Mouse (Mus musculus) cerebellum, postnatal 36 days (tissue): ENCODE results near the gene Gm19426.
"Not testable (repeated sequence)": the region's sequence is repeated elsewhere in the genome, so short reads cannot be mapped to it uniquely, and the experiment has no call there.

ENCODE experiments used
- DNase-seq, 2 experiments: peaks; one replicate each; pipeline ENCODE4 v3.0.0; 2021 to 2022; ENCODE audit warnings: mixed read lengths in 2 of 2

Gm19426 gene

GRCm38 (mm10) chr2:84744126-84744525 is 671 bp upstream of the Gm19426 start:
- no peak for DNase-seq

- DNase-seq = peak; percentile 12 to 19
Observed at GRCm38 (mm10) chr2:84742451-84743283, 788 bp downstream of the Gm19426 start.

- peak in 1 of 2 experiments; percentile 13 for DNase-seq
Observed at GRCm38 (mm10) chr2:84741841-84742450, 1.5 kb downstream of the Gm19426 start.

- DNase-seq = no peak
Observed at GRCm38 (mm10) chr2:84740608-84741333, 2.7 kb downstream of the Gm19426 start.

- DNase-seq = peak in 1 of 2 experiments; percentile 19
Observed at GRCm38 (mm10) chr2:84738271-84738911, 5.1 kb downstream of the Gm19426 start.

- DNase-seq = peak in 1 of 2 experiments; percentile 19
Observed at GRCm38 (mm10) chr2:84737451-84737925, 6.0 kb downstream of the Gm19426 start.

GRCm38 (mm10) chr2:84736312-84737161 is 6.9 kb downstream of the Gm19426 start:
- peak; percentile 31 to 33 for DNase-seq

- peak in 1 of 2 experiments; percentile 16 for DNase-seq
Observed at GRCm38 (mm10) chr2:84735346-84735920, 8.0 kb downstream of the Gm19426 start.

- no peak for DNase-seq
Observed at GRCm38 (mm10) chr2:84734919-84735318, 8.5 kb downstream of the Gm19426 start.

- peak; percentile 43 to 50 for DNase-seq
Observed at GRCm38 (mm10) chr2:84734351-84734864, 9.0 kb downstream of the Gm19426 start.

GRCm38 (mm10) chr2:84733579-84734300 is 9.7 kb downstream of the Gm19426 start, which contains the start of gene Ypel4:
Ypel4 (plus strand) TSS chr2:84734058.
- DNase-seq = peak; percentile 84 to 87

GRCm38 (mm10) chr2:84732394-84732793 is 11.1 kb downstream of the Gm19426 start:
- DNase-seq = no peak

- no peak for DNase-seq
Observed at GRCm38 (mm10) chr2:84731206-84731605, 12.2 kb downstream of the Gm19426 start.

- not testable (repeated sequence) for DNase-seq
Observed at GRCm38 (mm10) chr2:84728191-84728590, 15.3 kb downstream of the Gm19426 start.

GRCm38 (mm10) chr2:84727172-84727858 is 16.1 kb downstream of the Gm19426 start, which contains the start of gene Clp1:
Clp1 (minus strand) TSS chr2:84727350.
- DNase-seq = peak; percentile 94 to 97

GRCm38 (mm10) chr2:84726716-84727115 is 16.7 kb downstream of the Gm19426 start:
- no peak for DNase-seq

- no peak for DNase-seq
Observed at GRCm38 (mm10) chr2:84725770-84726169, 17.7 kb downstream of the Gm19426 start.

GRCm38 (mm10) chr2:84723856-84724255 is 19.6 kb downstream of the Gm19426 start:
- no peak for DNase-seq

GRCm38 (mm10) chr2:84721182-84721581 is 22.3 kb downstream of the Gm19426 start:
- DNase-seq = no peak

- no peak for DNase-seq
Observed at GRCm38 (mm10) chr2:84720718-84721117, 22.7 kb downstream of the Gm19426 start.
